Mouse (Mus musculus) G1E (cell line): ENCODE measurements around the gene 4930568D16Rik. TPM values are rescaled to one million over a fixed set of nuclear protein-coding genes. Genes with fewer than 3 reads are reported as not detected.
A peak's percentile ranks its signal among the peaks of the same experiment; 100 is the strongest.

Experiments used
- ATAC-seq: 2 replicates; pipeline ENCODE4 v1.8.0; 2016; ENCODE audit warnings: mild to moderate bottlenecking; ENCODE audit not compliant: insufficient number of reproducible peaks, poor library complexity, low FRiP score, severe bottlenecking; ENCODE audit errors: extremely low read depth
- DNase-seq: peaks from one replicate; pipeline ENCODE4 v3.0.0; 2012; ENCODE audit warnings: low spot score
- H3K27me3 ChIP-seq: 2 replicates; pipeline ENCODE4 v1.6.1; 2012; ENCODE audit warnings: mild to moderate bottlenecking, low read length, inconsistent platforms; ENCODE audit not compliant: insufficient read depth
- H3K36me3 ChIP-seq: replicated peaks from 2 replicates; pipeline ENCODE3; 2012; ENCODE audit warnings: mild to moderate bottlenecking, inconsistent platforms
- H3K4me1 ChIP-seq: 2 replicates; pipeline ENCODE4 v1.6.1; 2012; ENCODE audit warnings: low read depth, low read length, inconsistent platforms, mixed read lengths; ENCODE audit not compliant: insufficient read depth
- H3K4me3 ChIP-seq: 2 replicates; pipeline ENCODE4 v1.5.1; 2012; ENCODE audit warnings: low read depth, mild to moderate bottlenecking, inconsistent platforms, low read length, moderate library complexity, mixed read lengths
- H3K9me3 ChIP-seq: replicated peaks from 2 replicates; pipeline ENCODE4 v1.6.1; 2012; ENCODE audit warnings: inconsistent platforms
- CTCF ChIP-seq: IDR thresholded peaks from 2 replicates; pipeline ENCODE4 v1.5.1; 2012; ENCODE audit warnings: low read depth, low read length, inconsistent platforms, mixed read lengths
- GATA1 ChIP-seq: IDR thresholded peaks from 2 replicates; pipeline ENCODE4 v1.6.1; 2012; ENCODE audit warnings: borderline replicate concordance, low read length, inconsistent platforms, mixed read lengths
- GATA2 ChIP-seq: IDR thresholded peaks from 2 replicates; pipeline ENCODE4 v1.6.1; 2012; ENCODE audit warnings: low read depth, low read length, inconsistent platforms, borderline replicate concordance
- POLR2AphosphoS5 ChIP-seq: IDR thresholded peaks from 2 replicates; pipeline ENCODE4 v1.6.1; 2012; ENCODE audit warnings: low read depth, low read length, inconsistent platforms; ENCODE audit not compliant: insufficient replicate concordance
- TAL1 ChIP-seq: conservative IDR thresholded peaks from 2 replicates; pipeline ENCODE4 v1.6.1; 2012; ENCODE audit warnings: low read depth, low read length, inconsistent platforms, mixed read lengths
- polyA plus RNA-seq: library from polyadenylated mRNA; stranded (reverse); fragments of >175 nt; gene quantifications from 2 replicates; pipeline ENCODE4 v1.2.3, GENCODE M21; 2012
- total RNA-seq, 2 experiments: library from RNA; stranded (forward) in 1 of 2; stranded (reverse) in 1 of 2; fragments of 200-1000 nt in 1 of 2; fragments of >200 nt in 1 of 2; fragmentation: Nextera tagmentation in 1 of 2; gene quantifications; 2 replicates each; pipeline ENCODE4 v1.2.3; 2014 to 2017

The 4930568D16Rik gene
- total and polyA plus RNA-seq, 3 experiments, result 0.11 TPM; not detected in 2

DNA sequence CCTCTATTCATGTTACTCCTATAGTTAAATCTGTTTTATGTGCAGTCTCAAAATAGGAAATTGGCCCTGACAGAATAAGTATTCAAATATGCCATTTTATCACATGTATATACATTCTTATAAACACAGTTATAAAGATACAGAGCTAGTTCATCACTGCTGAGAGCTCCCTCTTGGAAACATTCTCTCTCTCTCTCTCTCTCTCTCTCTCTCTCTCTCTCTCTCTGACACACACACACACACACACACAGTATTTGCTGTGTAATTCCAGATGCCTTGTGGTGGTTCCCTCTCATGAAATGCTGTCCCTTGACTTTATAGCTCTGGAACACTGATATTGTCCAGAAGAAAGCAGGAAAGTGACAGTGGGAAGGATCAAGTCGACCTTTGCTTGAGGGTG lies 29.5 kb downstream of the 4930568D16Rik start:
- ATAC-seq (no peak), DNase-seq (no peak)
- no peaks in the 10 kb centered on the region for H3K9me3 ChIP-seq
- H3K27me3 ChIP-seq, result peaks cover 3% of the 10 kb centered on the region; the same call in 1 of the 2 replicates
- peaks cover 37% of the 10 kb centered on the region for H3K4me1 ChIP-seq
- peaks cover 2% of the 10 kb centered on the region for H3K36me3 ChIP-seq
- TF ChIP-seq POLR2AphosphoS5 (no peak), TAL1 (no peak), GATA2 (no peak), CTCF (no peak)
- H3K4me3 ChIP-seq, result no peak overlapping the region

DNA sequence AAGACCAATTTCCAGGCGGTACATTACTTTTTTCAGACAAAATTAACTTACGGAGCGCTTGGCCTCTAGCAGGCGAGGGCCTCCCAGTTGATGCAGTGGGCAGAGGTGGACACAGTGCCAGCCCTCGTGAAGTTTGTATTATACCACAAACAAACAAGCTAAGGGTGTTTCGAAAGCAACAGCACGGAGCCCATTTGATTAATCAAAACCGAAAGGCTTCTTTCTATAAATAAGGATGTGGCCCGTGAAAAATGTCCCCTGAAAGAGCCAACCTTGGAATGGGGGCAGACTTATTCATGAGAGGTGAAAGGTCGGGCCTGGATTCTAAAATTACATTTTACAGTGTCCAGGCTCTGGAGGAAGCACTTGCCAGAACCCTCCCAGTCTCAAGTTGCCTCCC lies 30.1 kb downstream of the 4930568D16Rik start:
- H3K4me3 ChIP-seq, result peak overlapping the region; percentile 73; the same call in 1 of the 2 replicates
- peaks cover 2% of the 10 kb centered on the region for H3K36me3 ChIP-seq
- no peaks in the 10 kb centered on the region for H3K9me3 ChIP-seq
- no peak for ATAC-seq
- peaks cover 43% of the 10 kb centered on the region for H3K4me1 ChIP-seq
- no peak for DNase-seq
- TF ChIP-seq CTCF (no peak), POLR2AphosphoS5 (no peak), GATA2 (no peak), GATA1 (no peak)
- H3K27me3 ChIP-seq, result peaks cover 3% of the 10 kb centered on the region; the same call in 1 of the 2 replicates

DNA sequence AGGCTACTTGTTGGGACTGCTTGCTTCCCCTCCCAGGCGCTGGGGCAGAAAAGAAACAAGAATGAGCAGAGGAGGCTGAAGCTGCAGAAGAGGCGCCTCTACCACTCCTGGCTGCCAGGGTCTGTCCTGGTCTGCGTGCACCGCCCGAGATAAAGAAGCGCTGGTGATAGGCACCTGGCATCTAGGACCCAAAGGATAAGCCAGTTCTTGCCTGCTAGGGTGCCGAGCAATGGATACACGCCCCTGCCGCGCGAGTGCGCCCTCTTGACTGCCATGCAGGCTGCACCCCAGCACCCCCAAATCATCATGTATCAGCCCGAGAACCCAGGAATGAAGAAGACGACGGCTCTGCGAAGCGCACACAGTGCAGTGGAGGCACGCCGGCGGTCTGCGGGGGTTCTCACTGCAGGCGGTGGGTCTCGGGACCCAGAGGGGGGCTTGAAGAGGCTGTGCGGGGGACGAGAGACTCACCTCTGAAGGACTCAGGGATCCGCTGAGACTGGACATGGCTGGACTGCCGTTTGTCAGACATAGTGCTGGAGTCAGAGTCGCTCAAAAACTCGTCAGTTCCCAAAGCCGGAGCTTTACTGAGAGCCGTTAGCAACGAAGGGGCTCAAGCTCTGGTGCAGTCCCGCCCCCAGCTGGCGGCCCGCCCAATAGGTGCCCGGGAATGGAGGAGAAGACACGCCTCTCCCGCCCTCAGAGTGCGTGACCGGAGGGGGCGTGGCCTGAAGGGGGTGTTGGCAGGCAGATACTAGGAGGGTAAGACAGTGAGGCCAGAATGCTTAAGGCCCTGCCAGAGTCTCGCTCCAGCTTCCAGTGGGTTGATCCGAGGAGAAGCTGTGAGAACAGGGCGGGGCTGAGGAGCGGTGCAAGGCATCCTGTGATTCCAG lies 30.9 kb downstream of the 4930568D16Rik start, which contains the start of gene Stom:
TSS of gene Stom (minus strand) at position 589 of the 893 bp plus-strand sequence.
- peaks cover 2% of the 10 kb centered on the region for H3K36me3 ChIP-seq
- DNase-seq, result peak; percentile 94

DNA sequence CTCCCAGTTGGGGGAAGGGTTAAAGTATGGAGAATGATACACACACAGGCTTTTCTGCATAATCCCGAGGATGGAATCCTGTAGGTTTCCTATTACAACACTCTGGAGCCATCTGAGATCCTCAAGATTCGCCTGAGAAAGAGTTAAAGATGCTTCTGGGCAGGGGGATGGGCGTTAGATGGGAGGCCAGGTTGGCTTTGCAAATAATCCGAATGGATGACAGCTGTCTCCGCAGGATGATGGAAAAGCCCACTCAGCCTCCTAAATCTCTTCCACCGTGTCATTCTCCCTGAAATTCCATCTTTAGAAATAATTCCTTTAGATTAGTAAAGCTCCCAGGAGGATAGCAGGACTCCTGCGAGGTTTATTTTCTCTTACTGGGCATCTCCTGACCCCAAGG lies 31.9 kb downstream of the 4930568D16Rik start:
- no peak for DNase-seq
- peak overlapping the region; percentile 73; the same call in 1 of the 2 replicates for H3K4me3 ChIP-seq
- no peak for ATAC-seq
- no peaks in the 10 kb centered on the region for H3K27me3 ChIP-seq
- no peaks in the 10 kb centered on the region for H3K9me3 ChIP-seq
- peaks cover 48% of the 10 kb centered on the region for H3K4me1 ChIP-seq
- peaks cover 2% of the 10 kb centered on the region for H3K36me3 ChIP-seq
- no peak for TF ChIP-seq GATA1
- TF ChIP-seq TAL1, result no peak
- no peak for TF ChIP-seq CTCF
- no peak for TF ChIP-seq GATA2
- no peak for TF ChIP-seq POLR2AphosphoS5

More for the DNA sequence above, 30.9 kb downstream of the 4930568D16Rik start, which contains the start of gene Stom:
- H3K9me3 ChIP-seq, result no peaks in the 10 kb centered on the region
- TF ChIP-seq GATA1, result no peak
- TF ChIP-seq POLR2AphosphoS5, result no peak
- TF ChIP-seq CTCF, result no peak
- TF ChIP-seq GATA2, result no peak
- TF ChIP-seq TAL1, result peak; percentile 54; the same call in 1 of the 2 replicates
- H3K4me1 ChIP-seq, result peaks cover 48% of the 10 kb centered on the region
- peaks cover 1% of the 10 kb centered on the region; the same call in 1 of the 2 replicates for H3K27me3 ChIP-seq
- ATAC-seq, result peak; percentile 97
- peak within 1 kb of the TSS; percentile 73 for H3K4me3 ChIP-seq

DNA sequence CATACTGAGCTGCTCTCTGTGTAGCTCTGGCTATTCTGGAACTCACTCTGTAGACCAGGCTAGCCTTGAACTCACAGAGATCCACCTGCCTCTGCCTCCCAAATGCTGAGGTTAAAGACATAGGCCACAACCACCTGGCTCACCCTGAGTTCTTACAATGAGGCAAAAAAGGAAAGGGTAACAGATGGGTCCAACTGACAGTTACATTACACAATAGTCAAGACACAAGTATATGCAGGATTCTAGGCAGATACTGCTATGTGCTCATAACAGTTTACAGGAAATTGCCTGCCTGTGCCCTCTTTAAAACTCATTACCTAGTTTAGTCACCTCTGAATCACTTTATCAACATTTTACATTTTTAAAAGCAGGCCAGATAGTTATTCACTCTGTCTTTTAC lies 33.9 kb downstream of the 4930568D16Rik start:
- Histone ChIP-seq H3K9me3 (no peaks in the 10 kb centered on the region), H3K36me3 (peaks cover 2% of the 10 kb centered on the region), H3K4me1 (peaks cover 63% of the 10 kb centered on the region), H3K27me3 (no peaks in the 10 kb centered on the region), H3K4me3 (no peak overlapping the region)
- TF ChIP-seq CTCF (no peak), TAL1 (no peak), GATA1 (no peak), POLR2AphosphoS5 (no peak), GATA2 (no peak)
- ATAC-seq (no peak), DNase-seq (no peak)

DNA sequence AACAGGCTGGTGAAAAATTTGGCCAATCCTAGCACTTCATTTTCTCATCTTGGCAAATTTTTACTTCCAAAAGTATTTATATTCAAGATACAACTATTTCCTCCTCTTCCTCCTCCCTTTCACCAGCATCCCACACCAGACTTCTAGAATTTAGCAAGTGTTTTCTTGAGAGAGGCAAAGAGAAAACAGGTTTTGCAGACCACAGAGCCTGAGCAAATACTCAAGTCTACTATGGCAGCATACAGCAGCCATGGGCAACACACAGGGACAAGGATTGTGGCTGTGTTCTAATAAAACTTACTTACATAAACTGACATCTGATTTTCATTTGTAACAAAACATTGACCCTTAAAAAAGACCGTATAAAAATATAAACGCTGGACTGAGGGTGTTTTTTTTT lies 36.3 kb downstream of the 4930568D16Rik start:
- Histone ChIP-seq H3K4me3 (no peak overlapping the region), H3K9me3 (no peaks in the 10 kb centered on the region), H3K4me1 (peaks cover 74% of the 10 kb centered on the region), H3K27me3 (no peaks in the 10 kb centered on the region), H3K36me3 (peaks cover 2% of the 10 kb centered on the region)
- ATAC-seq (no peak), DNase-seq (no peak)
- no peak for TF ChIP-seq GATA1
- no peak for TF ChIP-seq POLR2AphosphoS5
- TF ChIP-seq GATA2, result no peak
- TF ChIP-seq CTCF, result no peak
- TF ChIP-seq TAL1, result no peak
